Mouse (Mus musculus) CD8-positive naive resting alpha-beta T cell, adult 2 months (primary cell): Measurements from ENCODE around the gene 2010111I01Rik.

Source experiments
- DNase-seq, 2 experiments: peaks; one replicate each; pipeline ENCODE4 v3.0.0; 2022; ENCODE audit warnings: low read depth in 2 of 2, low spot score in 2 of 2

2010111I01Rik gene

DNA sequence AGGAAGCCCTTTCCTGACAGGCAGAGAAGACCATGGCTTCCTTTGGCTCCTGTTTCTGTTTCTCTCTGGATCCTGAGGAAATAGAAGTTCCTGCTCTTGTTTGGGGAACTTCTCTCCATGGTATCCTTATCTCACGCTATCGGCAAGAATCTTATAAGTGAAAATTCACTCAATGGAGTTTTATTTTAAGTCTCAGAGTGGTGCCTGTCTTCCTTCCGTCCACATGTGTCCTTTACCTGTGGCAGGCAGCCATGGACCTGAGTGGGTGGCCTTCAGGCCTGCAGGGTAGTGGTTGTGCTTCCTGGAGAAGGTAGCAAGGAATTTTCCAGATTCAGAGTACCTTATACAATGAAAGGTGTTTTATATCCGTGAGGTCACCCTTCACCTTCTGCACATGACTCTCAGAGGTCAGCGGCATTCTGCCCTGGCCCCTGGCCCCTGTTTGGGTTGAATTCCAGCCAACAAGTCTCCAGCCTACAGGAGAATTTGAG is 313.5 kb downstream of the 2010111I01Rik start:
- no peak for DNase-seq

DNA sequence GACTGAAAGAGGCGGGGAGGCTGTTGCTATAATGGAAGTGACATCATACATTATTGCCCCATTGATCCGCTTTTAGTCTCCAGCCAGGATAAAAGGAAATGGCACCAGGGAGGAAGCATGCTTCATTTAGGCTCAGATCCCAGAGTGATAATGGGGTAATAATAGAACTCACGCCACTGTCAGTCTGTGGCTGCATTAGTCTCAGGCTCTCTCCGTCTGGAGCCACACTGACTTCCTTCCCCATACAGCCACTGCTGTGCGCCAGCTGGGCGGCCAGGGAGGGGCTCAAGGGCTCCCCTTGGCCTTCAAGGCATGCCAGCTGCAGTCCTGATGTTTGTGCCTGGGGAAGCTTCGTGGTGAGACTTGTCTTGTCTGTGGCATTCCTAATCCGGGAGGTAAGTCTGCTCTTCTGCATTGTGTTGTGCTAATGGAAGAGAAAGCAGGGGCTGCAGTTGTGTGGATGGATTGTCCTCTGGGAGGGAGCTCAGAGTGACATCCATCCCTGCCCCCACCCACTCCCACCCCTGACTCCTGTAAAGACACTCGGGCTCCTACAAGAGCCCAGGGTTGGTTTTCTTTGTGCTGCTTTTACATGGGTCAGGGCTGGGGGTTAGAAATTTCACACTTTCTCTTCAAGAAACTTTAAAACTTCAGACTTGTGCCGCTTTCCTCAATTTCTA is 314.2 kb downstream of the 2010111I01Rik start:
- DNase-seq: no peak

DNA sequence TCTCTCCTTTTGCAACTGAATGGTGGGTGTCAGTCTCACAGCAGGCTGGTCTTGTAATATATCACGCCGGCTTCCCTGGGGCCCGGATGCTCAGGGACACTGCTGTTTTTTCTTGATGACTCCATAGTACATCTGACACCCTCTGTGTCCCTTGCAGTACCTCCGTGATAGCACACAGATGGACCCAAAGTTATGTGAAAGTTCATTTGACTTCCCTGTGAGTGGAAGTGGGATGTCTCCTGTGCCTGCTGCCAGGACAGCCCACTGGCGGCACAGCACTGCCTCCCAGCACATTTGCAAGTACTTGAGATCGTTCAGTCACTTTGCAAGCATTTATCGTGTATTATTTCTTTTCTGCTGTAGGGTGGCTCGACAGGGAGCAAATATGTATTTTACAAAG is 315.1 kb downstream of the 2010111I01Rik start:
- no peak for DNase-seq

DNA sequence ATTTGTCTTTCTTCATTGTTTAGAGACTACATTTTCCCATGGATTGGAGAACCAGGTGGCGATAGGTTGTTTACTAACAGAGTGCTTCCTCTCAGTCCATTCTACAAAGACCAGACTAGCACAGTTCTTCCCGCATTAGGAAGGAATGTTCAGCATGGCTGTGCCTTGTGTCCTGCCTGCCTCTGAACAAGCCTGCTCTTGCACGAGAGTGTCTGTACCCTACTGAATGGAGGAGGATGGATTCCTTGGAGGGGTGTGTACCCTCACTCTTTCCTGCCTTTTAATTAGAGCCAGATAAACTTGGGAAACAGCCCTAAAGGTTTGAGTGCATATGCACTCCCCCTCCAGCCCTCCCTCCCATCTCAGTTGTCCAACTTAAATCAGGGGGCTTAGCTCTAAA is 315.7 kb downstream of the 2010111I01Rik start:
- DNase-seq: no peak

DNA sequence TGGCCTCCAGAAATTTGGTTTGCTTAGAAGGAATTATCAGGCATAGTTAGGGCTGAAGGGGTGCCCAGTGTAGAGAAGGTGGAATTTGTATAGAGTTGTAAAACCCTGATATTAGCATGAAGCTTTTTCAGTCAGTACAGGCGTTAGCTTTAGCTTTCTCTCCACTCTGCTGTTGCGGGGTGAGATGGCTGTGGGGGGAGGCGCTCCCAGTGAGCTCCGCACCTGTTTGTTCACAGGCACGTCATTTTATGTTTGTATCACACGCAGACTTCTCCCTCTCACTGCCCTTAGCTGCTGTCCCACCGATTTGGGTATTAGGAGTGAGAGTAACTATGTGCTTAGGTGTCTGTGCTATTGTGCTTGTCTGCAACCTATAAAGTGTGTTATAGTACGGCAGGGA is 316.5 kb downstream of the 2010111I01Rik start:
- no peak for DNase-seq

DNA sequence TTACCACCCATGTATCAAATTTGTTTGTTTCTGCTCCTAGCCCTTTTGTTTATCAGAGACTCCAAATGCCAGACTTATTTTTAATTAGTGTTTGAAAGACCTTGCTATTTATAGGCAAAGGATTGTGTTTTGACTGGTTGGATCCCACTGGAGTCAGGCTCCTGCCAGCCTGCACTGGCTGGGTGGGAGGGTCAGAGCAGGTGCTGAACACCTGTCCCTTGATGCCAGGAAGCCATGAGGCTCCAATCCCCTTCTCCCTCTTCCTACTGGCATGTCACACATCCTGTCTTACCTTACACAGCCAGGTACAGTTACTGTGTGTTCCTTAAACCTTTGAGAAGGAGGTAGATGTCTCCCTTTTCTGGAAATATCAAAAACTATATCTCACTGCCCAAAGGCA is 318.5 kb downstream of the 2010111I01Rik start:
- DNase-seq: no peak

DNA sequence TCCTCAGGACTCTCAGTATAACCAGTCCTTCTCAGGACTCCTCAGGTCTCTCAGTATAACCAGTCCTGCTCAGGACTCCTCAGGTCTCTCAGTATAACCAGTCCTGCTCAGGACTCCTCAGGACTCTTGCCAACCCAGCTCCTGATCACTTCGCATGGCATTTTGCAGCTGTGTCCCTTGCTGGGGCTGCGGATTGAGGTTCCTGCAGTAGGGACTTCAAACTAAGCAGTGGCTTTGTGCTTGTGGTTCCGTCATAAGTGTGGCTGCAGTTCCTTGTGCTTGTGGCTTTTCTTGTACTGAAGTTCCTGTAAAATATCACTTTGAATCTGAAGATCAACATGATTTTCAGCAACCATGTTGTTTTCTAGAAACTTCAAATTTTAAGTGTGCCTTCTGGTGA is 320.1 kb downstream of the 2010111I01Rik start:
- peak in 1 of 2 experiments; percentile 5 for DNase-seq

DNA sequence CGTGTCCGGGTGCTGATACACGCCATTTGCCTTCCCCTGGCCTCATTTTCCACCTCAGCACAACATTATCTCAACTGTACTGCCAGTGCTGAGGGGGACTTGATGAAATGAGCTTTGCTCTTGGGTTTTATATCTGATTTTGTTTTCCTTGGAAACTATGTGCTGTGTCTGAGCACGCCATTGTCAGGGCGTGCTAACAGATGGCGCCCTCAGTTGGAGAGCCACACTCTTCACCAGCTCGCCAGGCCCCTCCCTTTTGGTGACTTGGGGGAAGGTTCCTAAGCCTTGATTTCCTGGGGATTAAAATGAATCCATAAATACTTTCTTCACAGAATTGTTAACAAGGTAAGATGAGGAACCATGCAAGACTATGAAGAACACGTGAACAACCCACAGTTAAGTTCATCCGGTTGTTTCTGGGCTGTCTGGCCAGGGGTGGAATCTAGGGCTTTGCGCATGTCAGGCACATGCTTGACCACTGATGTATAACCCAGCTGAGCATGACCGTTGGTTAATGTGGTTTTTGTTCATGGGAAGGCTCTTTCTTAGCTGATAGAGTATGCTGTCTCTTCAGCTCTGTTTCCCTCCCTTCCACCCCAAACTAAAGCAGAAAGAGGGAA is 321.9 kb downstream of the 2010111I01Rik start:
- no peak for DNase-seq

DNA sequence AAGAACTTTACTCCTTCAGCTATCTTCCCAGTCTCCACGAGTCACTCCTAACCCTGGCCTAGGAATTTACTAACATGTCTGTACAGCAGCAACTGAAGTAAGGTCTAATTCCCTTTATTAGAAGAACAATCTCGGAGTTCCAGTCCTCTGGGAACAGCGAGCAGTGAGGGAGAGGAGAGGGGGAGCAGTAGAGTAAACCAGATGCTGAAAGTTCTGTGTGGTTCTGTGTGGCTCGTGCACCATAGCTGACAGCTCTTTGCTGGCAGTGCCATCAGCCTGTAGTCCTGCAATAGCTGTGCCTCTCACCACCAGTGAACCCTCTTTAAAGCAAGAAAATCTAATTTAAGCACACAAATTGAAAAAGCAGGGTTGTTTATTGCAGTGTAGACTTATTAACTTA is 324.5 kb downstream of the 2010111I01Rik start:
- DNase-seq: no peak

DNA sequence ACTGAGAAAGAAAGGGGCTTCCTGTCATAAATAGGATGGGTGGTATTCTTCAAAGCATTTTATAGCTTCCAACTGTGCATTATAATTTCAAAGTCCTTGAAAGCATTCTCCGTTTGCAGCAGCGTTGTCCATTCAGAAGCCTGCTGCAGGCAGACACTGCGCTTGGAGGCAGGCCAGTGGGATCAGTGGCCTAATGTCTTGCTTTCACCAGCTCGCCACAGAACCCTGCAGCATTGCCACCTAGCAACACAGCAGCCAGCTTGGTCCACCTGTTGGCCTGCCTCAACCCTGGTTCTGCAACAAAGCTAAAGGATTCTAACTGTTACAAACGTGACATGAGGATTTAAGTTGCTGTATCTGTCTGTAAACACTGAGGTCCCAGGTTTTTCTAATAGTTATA is 325.0 kb downstream of the 2010111I01Rik start:
- no peak for DNase-seq

DNA sequence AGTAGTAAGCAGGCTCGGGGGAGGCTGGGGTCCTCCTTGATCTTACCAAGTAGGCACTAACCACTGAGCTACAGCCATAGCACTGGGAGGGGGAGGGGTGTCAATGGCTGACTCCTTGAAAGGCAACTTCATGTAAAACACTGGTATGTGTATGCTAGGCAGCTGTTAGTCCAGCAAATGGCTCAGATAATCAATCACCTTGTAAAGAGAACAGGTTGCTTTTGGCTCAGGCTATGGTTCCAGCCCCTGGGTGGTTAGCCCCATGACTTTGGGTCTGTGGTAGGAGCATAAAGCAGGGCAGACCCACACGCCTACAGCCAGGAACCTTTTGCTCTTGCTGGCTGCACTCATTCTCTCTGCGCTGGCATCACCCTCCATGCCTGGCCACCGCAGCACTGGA is 325.4 kb downstream of the 2010111I01Rik start:
- no peak for DNase-seq

DNA sequence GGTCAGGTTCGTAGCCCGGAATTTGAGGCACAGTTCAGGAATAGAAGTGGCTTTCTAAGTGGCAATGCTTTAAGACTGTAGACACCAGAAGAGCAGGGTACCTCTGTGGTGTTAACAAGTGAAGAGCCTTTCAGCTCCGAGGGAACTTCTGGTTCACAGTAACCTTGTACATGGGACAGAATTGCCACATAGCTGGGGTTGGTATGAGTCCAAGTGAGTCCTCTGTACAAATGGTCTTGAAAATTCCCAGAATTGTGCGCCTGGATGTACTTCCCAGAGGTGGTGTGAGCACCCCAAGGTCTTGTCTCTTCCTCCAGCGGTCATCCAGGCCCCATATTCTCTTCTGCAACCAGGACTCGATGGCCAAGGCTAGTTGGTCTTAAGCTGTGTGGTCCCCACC is 326.3 kb downstream of the 2010111I01Rik start:
- no peak for DNase-seq

DNA sequence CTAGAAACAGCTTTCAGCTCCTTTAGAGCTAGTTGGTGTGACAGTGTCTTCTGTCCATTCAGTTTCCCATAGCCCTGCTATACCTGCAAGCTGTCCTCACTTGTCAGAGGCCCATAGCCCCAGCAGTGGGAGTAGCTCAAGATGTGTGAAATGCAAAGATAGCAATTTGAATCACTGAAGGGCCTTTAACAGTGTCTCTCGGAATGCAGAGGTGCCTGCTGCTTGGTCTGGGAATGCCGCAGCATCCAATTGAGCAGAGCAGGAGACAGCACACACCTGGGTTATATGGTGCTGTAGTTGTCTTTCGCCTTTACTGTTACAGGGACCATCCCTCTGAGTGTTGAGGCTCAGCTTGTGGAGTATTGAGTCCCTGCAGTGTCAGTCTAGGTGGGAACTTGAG is 329.0 kb downstream of the 2010111I01Rik start:
- DNase-seq: no peak

DNA sequence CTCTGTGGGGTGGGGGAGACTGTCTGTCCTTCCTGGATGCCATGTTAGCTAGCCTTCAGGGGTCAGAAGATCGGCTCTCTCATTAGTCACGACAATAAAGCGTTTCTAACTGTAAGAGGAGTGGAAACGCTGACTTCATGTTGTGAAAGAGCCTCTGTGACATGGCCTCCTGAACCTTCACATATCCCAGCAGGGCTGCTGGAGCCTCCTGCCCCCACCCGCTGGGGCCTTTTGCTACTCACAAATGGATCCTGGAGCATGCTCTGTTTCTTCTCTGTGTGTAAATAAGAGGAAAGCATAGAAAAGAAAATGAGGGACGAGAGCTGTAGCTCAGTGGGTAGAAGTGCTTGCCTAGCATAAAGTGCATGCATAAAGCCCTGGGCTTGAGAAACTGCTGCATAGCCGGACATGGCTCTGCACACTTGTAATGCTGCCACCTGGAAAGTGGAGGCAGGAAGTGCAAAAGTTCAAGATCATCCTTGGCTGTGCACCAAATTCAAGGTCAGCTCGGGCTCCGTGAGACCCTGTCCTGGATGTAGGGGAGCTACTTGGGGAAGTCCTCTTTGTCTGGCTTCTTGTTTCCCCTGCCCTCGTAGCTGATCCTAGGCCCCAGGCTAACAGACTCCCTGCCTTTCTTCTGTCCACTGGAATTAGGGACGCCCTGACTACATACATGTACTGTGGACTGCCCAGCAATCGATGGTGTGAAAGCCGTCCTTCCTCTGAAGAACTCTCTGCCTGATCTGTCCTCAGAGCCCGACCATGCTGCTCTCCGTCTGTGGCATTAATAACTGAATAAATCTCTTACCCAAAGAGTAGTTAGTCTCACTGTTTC is 329.9 kb downstream of the 2010111I01Rik start:
- no peak for DNase-seq

DNA sequence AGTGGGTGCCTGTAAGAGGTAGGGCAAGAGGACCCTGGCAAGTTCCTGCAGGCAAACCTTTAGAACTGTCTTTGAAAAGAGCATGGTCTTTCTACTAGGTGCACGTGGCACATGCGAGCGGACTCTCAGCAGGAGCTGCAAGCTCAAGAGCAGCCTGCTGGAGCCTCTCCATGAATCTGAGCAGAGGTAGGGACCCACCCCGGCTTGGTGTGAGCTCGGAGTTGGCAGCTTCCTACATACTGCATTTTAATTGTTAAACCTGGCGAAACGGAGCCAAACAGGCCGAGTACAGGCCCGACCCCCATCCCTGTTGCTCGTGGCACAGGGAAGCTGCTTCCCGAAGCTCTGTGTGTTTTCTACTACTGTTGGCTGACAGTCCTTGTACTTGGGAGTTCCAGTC is 331.6 kb downstream of the 2010111I01Rik start:
- no peak for DNase-seq

DNA sequence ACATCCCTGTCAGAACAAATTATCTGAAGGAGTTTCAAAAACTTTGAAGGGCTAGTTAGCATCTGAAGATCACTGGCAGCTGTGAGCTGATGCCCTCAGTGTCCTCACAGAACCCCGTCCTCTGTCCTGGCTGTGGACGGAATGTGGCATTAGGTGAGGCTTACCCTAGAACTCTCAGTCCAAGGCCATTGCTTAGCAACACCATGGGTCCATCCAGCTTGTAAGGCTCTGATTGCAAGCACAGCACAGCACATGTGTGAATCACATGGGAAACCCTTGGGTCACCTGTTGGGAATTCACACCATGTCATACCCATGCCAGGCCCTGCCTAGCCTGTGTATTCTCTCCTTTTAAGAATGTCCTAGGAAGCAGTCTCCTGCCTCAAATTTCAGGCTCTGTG is 332.3 kb downstream of the 2010111I01Rik start:
- DNase-seq: no peak

DNA sequence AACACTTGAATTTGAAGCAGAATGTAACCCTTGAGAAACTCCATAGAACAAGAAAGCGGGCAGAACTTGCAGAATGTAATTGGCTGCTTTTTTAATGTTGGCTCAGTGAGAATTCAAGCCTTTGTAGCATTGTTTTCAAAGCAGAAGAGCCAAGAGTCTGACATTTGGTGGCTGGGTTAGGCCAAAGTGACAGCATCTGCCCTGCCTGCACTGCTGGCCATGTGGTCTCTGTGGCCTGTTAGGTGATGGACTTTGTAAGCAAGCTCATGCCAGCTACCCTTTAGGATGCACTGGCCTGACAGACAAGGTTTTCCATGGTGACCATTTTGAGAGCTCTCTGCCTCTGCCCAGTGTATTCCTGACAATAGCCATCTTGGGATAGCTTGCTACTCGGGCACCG is 333.2 kb downstream of the 2010111I01Rik start:
- DNase-seq: no peak

DNA sequence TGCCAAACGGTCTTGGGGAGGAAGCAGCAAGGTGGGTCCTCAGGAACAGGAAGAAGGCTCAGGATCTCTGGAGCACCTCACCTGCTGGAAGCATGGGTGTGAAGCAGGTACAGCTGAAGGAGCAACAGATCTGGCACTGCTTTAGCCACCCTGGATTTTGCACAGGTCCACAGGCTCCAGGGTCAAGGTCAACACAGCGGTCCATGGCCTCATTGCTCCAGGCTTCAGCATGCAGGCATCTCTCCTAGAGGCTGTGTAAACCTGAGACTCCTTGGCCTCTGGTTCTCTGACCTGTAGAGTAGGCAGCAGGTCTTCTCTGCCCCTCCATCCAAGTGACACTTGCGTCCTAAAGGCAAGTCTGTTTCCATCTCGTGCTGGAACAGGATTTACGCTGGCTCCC is 334.2 kb downstream of the 2010111I01Rik start:
- DNase-seq: no peak

DNA sequence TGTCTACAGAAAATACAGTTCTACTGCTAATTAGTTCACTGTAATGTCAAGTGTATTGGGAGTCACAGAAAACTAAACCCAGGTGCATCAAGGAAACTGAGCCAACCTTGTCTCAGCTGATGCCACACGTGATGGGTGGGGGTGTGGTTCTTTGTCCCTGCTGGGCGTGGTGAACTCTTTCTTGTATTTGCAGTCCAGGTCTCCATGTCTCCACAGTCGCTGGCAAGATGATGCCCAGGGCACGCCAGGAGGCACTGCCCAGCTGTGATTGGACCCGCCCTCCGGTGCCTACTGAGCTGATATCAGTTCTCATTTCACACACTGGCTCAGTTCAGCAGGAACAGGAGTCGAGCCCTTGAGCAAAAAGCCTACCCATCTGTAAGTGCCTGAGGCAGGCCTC is 336.2 kb downstream of the 2010111I01Rik start:
- DNase-seq: no peak

DNA sequence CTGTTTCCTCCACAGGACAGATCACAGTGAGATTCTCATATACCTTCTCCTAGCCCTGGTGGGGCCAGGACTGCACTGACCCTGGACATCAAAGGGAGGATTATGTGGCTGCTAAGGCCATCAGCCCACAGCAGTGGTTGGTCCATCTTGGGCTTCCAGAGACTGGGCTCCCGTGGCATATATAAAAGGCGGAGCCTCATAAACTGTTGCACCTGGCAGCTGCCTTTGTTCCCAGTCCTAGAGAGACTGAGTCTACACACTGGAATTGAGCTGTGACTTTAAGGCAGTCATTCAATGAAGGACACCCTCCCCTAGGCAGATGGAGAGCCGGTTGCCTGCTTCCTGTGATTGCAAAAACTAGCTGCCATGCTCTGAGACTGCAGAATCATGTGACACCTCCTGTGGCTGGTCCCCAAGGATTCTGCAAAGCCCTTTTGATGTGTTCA is 337.1 kb downstream of the 2010111I01Rik start:
- no peak for DNase-seq

DNA sequence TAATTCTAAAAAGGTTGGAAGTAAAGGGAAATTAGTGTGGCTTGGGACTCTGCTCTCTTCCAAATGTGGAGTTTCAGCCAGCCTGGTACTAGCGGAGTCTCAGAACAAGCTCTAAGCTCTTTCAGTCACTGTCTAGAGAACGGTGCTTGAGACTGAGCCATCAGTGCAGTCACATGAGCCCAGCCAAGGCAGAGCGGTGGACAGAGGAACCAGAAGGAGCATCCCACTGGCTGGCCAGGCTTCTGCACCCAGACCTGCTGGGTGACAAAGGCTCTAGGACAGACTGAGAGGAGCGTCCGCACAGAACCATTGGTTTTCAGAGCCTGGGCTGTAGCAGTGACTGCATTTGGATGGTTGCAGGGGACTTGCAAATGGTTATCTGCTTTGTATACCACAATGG is 337.7 kb downstream of the 2010111I01Rik start:
- DNase-seq: no peak
